Mouse (Mus musculus) CH12.LX (cell line): ENCODE results near the gene Gen1.

Experiments
- CTCF ChIP-seq, 2 experiments: IDR thresholded peaks in 1 of 2; conservative IDR thresholded peaks in 1 of 2; 2 replicates each; pipeline ENCODE4 v1.5.1; 2011 to 2012; ENCODE audit warnings: low read depth in 2 of 2, low read length in 2 of 2, improper control_type of control experiment in 1 of 2, inconsistent platforms in 1 of 2, mild to moderate bottlenecking in 1 of 2, moderate library complexity in 1 of 2
- ELF1 ChIP-seq: IDR thresholded peaks from 2 replicates; pipeline ENCODE4 v1.6.1; 2014; ENCODE audit warnings: low read depth, mild to moderate bottlenecking, inconsistent platforms, low read length, improper control_type of control experiment
- MAX ChIP-seq: IDR thresholded peaks from 2 replicates; pipeline ENCODE4 v1.6.1; 2011; ENCODE audit warnings: low read length, improper control_type of control experiment
- MEF2A ChIP-seq: IDR thresholded peaks from 2 replicates; pipeline ENCODE4 v1.6.1; 2014; ENCODE audit warnings: low read depth, mild to moderate bottlenecking, inconsistent platforms, low read length, improper control_type of control experiment, borderline replicate concordance
- POLR2A ChIP-seq: IDR thresholded peaks from 2 replicates; pipeline ENCODE4 v1.6.1; 2011; ENCODE audit warnings: low read depth, mild to moderate bottlenecking, improper control_type of control experiment, low read length
- RCOR1 ChIP-seq: conservative IDR thresholded peaks from 2 replicates; pipeline ENCODE4 v1.6.1; 2012; ENCODE audit warnings: low read depth, mild to moderate bottlenecking, inconsistent platforms, low read length, improper control_type of control experiment
- TBP ChIP-seq: conservative IDR thresholded peaks from 2 replicates; pipeline ENCODE4 v1.6.1; 2011; ENCODE audit warnings: low read depth, low read length, improper control_type of control experiment
- USF1 ChIP-seq: IDR thresholded peaks from 2 replicates; pipeline ENCODE4 v1.6.1; 2014; ENCODE audit warnings: low read depth, mild to moderate bottlenecking, inconsistent platforms, low read length, improper control_type of control experiment

DNA sequence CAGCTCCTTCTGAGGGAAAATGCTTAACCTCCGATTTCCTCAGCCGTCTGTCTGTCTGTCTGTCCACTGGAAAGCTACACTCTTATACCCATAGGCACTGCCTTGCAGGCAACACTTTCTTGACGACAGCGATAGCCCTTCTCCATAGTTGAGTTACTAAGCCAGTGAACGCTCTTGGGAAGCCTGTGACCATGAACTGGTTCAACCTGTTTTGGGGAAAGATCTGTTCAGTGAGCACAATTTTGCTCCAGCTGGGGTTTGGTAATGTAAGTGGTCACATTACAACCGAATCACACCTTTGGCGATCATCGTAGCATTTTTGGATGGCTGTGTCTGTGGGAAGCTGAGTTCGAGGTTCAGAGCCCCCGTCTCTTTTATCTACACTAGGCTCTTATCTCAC is 42.5 kb downstream of the Gen1 start:
- TF ChIP-seq MEF2A (no peak), POLR2A (no peak), CTCF (conservative IDR thresholded peaks at IDR 0.05 in 1 of 2, IDR thresholded peaks at IDR 0.05 in 1 of 2; ENCODE audit: low read depth in 2 of 2, low read length in 2 of 2) (no peak), USF1 (no peak), ELF1 (no peak), MAX (no peak), TBP (no peak), RCOR1 (no peak)
